Mouse (Mus musculus) embryo, embryonic 9.5 days (tissue): ENCODE measurements at regions not wholly inside any gene's neighbourhood (a gene's known extent, or its start where the extent isn't known, plus 50 kb on each side); places are given as distances from the start of the nearest gene placed in this dataset.
A peak's percentile ranks its signal among the peaks of the same experiment; 100 is the strongest.

ENCODE experiments used
- DNase-seq: peaks from one replicate; pipeline ENCODE4 v3.0.0-alpha.2; 2017; ENCODE audit errors: extremely low spot score

- peak; percentile 23 for DNase-seq
Measured at GRCm38 (mm10) chr7:60733331-60733994, 593.4 kb upstream of the Snrpn start.

GRCm38 (mm10) chr7:60728108-60728721 lies 588.2 kb upstream of the Snrpn start:
- peak; percentile 19 for DNase-seq
